Mouse (Mus musculus) E14TG2a.4 (cell line): ENCODE data around the gene Zfp62.

ENCODE experiments used
- CTCF ChIP-seq: conservative IDR thresholded peaks from 2 replicates; pipeline ENCODE4 v1.5.1; 2014; ENCODE audit warnings: low read length
- NANOG ChIP-seq: IDR thresholded peaks from 2 replicates; pipeline ENCODE4 v1.6.1; 2014; ENCODE audit warnings: borderline replicate concordance, low read length, mixed read lengths
- POU5F1 ChIP-seq: IDR thresholded peaks from 2 replicates; pipeline ENCODE4 v1.6.1; 2014; ENCODE audit warnings: low read length, borderline replicate concordance

DNA sequence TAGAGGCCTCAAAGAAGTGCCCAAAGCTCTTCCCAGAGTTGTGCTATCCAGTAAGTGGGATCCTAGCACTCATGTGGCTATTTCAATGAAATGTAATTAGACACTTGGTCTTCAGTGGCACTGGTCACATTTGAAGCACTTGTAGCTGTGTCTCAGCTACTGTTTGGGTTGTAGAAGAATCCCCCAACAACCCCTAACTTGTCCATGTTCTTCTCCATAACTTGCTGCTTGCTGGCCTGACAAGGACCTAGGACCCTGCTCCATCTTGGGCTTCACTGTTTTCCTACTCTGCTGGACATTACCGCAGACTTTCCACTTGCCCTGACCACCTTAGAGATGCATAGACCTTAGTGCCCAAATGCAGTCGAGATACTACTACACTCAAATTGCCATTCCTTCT lies 1.0 kb upstream of the Zfp62 start:
- no peak for TF ChIP-seq CTCF
- no peak for TF ChIP-seq POU5F1
- no peak for TF ChIP-seq NANOG
